Mouse (Mus musculus) forebrain, postnatal 0 days (tissue): Measurements from ENCODE around the gene Sema3e. TPM values are rescaled to one million over a fixed set of nuclear protein-coding genes. Genes with fewer than 3 reads are reported as not detected.
A peak's percentile ranks its signal among the peaks of the same experiment; 100 is the strongest.

Source experiments
- ATAC-seq: fragments of 200-750 bp; cut with Nextera tagmentation; 2 replicates; pipeline ENCODE4 v1.8.0; 2017; ENCODE audit warnings: mild to moderate bottlenecking, moderate library complexity
- DNase-seq: peaks from one replicate; pipeline ENCODE4 v3.0.0-alpha.2; 2015
- H3K27ac ChIP-seq: fragments of 300-500 bp; sonication (generic); 2 replicates; pipeline ENCODE4 v1.5.1; 2014; ENCODE audit warnings: low read depth, mild to moderate bottlenecking, antibody characterized with exemption, low read length, moderate library complexity, mixed read lengths
- H3K27me3 ChIP-seq: fragments of 300-500 bp; sonication (generic); 2 replicates; pipeline ENCODE4 v1.6.1; 2014; ENCODE audit warnings: mild to moderate bottlenecking, low read length, mixed read lengths; ENCODE audit not compliant: insufficient read depth
- H3K36me3 ChIP-seq: fragments of 300-500 bp; sonication (generic); 2 replicates; pipeline ENCODE4 v1.6.1; 2014; ENCODE audit warnings: mild to moderate bottlenecking, moderate library complexity; ENCODE audit not compliant: insufficient read depth
- H3K4me1 ChIP-seq: fragments of 300-500 bp; sonication (generic); 2 replicates; pipeline ENCODE4 v1.6.1; 2014; ENCODE audit warnings: antibody characterized with exemption; ENCODE audit not compliant: insufficient read depth
- H3K4me2 ChIP-seq: fragments of 300-500 bp; sonication (generic); 2 replicates; pipeline ENCODE4 v1.6.1; 2014; ENCODE audit warnings: low read depth, mild to moderate bottlenecking, moderate library complexity
- H3K4me3 ChIP-seq: fragments of 300-500 bp; sonication (generic); 2 replicates; pipeline ENCODE4 v1.5.1; 2014; ENCODE audit warnings: low read depth, low read length, mixed read lengths
- H3K9ac ChIP-seq: fragments of 300-500 bp; sonication (generic); 2 replicates; pipeline ENCODE4 v1.6.1; 2014; ENCODE audit warnings: mild to moderate bottlenecking
- H3K9me3 ChIP-seq: fragments of 300-500 bp; sonication (generic); 2 replicates; pipeline ENCODE4 v1.6.1; 2016; ENCODE audit warnings: low read length
- CTCF ChIP-seq: sonication (generic); IDR thresholded peaks from 2 replicates; pipeline ENCODE4 v1.5.1; 2016; ENCODE audit warnings: antibody characterized with exemption, control low read depth, low read depth
- WGBS: fragments of 180-500 bp; shearing (Covaris S2); extraction: QIAGEN DNeasy Blood & Tissue Kit; methylation state at CpG from one replicate; pipeline ENCODE4 v1.1.7; 2014; 5-methylcytosine and 5-hydroxymethylcytosine counted together
- polyA plus RNA-seq: library from polyadenylated mRNA; unstranded; fragments of >200 nt; fragmentation: Nextera tagmentation; extraction: Ambion mirVana; gene quantifications from 2 replicates; pipeline ENCODE4 v1.2.1, GENCODE M21; 2015
- total RNA-seq: library from RNA; depleted of rRNA; stranded (reverse); fragments of >200 nt; gene quantifications from 2 replicates; pipeline ENCODE4 v1.2.3, GENCODE M21; 2014; rRNA removed

Gene Sema3e
- total and polyA plus RNA-seq, 2 experiments from 2014 or later, result 3.9 to 4.6 TPM

GRCm38 (mm10) chr5:14252583-14252982 is 227.5 kb downstream of the Sema3e start:
- Histone ChIP-seq H3K27ac (no peak overlapping the region), H3K4me1 (no peaks in the 10 kb centered on the region), H3K4me3 (no peak overlapping the region), H3K36me3 (no peaks in the 10 kb centered on the region), H3K9ac (no peak overlapping the region), H3K27me3 (no peaks in the 10 kb centered on the region), H3K4me2 (no peak overlapping the region), H3K9me3 (no peaks in the 10 kb centered on the region)
- ATAC-seq (0 out of 2 replicates have a peak, but pooled peaks have one; percentile 27), DNase-seq (peak; percentile 35)
- 40% methylated on average over 8 of the region's 8 CpGs for WGBS
- peak; percentile 60 for TF ChIP-seq CTCF

GRCm38 (mm10) chr5:14253328-14253727 is 228.3 kb downstream of the Sema3e start:
- H3K4me3 ChIP-seq, result no peak overlapping the region
- no peak overlapping the region for H3K9ac ChIP-seq
- no peaks in the 10 kb centered on the region for H3K27me3 ChIP-seq
- no peak for ATAC-seq
- no peaks in the 10 kb centered on the region for H3K4me1 ChIP-seq
- H3K36me3 ChIP-seq, result no peaks in the 10 kb centered on the region
- no peaks in the 10 kb centered on the region for H3K9me3 ChIP-seq
- TF ChIP-seq CTCF, result peak; percentile 80
- no peak overlapping the region for H3K27ac ChIP-seq
- peak; percentile 74 for DNase-seq
- WGBS, result 81% methylated on average over 1 of the region's 1 CpGs
- H3K4me2 ChIP-seq, result no peak overlapping the region

DNA sequence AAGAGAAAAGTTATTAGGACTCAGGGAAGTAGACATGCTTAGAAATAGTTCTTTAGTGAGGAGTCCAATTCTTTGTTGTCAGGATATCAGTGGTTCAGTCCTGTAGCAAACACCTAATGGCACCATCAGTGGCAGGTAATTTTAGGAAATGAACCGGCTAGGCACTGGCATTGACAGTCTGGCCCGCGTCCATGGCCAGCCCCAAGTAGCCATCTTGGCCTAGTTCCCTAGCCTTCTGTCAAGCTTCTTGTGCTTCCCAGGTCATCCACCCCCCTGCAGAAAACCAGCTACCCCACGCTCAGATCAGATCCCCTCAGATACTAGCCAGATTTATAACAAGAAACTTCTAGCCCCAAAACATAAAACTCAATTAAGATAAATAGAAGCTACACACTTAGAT is 235.1 kb downstream of the Sema3e start:
- ATAC-seq, result no peak
- Histone ChIP-seq H3K9ac (no peak overlapping the region), H3K9me3 (0 out of 2 replicates have a peak, but pooled peaks cover 4% of the 10 kb centered on the region), H3K27ac (no peak overlapping the region), H3K27me3 (no peaks in the 10 kb centered on the region), H3K4me2 (no peak overlapping the region), H3K4me1 (no peaks in the 10 kb centered on the region), H3K36me3 (no peaks in the 10 kb centered on the region), H3K4me3 (no peak overlapping the region)
- no peak for DNase-seq
- no peak for TF ChIP-seq CTCF
- 88% methylated on average over 4 of the region's 4 CpGs for WGBS

GRCm38 (mm10) chr5:14267400-14267799 is 242.3 kb downstream of the Sema3e start:
- Histone ChIP-seq H3K9ac (no peak overlapping the region), H3K4me3 (no peak overlapping the region), H3K4me2 (no peak overlapping the region), H3K27ac (no peak overlapping the region), H3K9me3 (no peaks in the 10 kb centered on the region), H3K27me3 (no peaks in the 10 kb centered on the region), H3K4me1 (no peaks in the 10 kb centered on the region), H3K36me3 (no peaks in the 10 kb centered on the region)
- DNase-seq (peak; percentile 3), ATAC-seq (peak; percentile 81)
- 72% methylated on average over 2 of the region's 2 CpGs for WGBS
- TF ChIP-seq CTCF, result no peak

Other genes starting within 250 kb of the Sema3e start
- not detected in 2 replicates for gene Speer3, start 233.7 kb upstream of the Sema3e start, total RNA-seq
- not detected in 2 replicates for gene Speer3, start 233.7 kb upstream of the Sema3e start, polyA plus RNA-seq